Mouse (Mus musculus) mouse embryonic stem cell (cell line): ENCODE results near the gene Antxr2.

ENCODE experiments used
- in situ Hi-C, 2 experiments: fragments of 300-500 bp; cut with MboI; formaldehyde crosslinking; loops; 1 replicate in 1 of 2; 3 replicates in 1 of 2; pipeline ENCODE4 v1.14.3; 2019 to 2020; ENCODE audit warnings: low sequenced_read_pairs in 2 of 2, low pct_unique_long_range_greater_than_20kb in 1 of 2, mixed read lengths in 1 of 2; ENCODE audit not compliant: unreplicated experiment in 1 of 2

Gene Antxr2

GRCm38 (mm10) chr5:98030902-98031641, at the start of gene Antxr2:
Gene Antxr2 (minus strand): TSS chr5:98031043.
- in situ Hi-C loops = no loop called here

- in situ Hi-C loops = no loop called here
Measured at GRCm38 (mm10) chr5:98076612-98077011, 45.8 kb upstream of the Antxr2 start.

- in situ Hi-C loops = no loop called here
Measured at GRCm38 (mm10) chr5:98069191-98069590, 38.3 kb upstream of the Antxr2 start.

GRCm38 (mm10) chr5:98055275-98055674, 24.4 kb upstream of the Antxr2 start:
- in situ Hi-C loops = no loop called here

GRCm38 (mm10) chr5:98054834-98055233, 24.0 kb upstream of the Antxr2 start:
- in situ Hi-C loops = no loop called here

GRCm38 (mm10) chr5:98034928-98035327, 4.1 kb upstream of the Antxr2 start:
- in situ Hi-C loops = no loop called here

GRCm38 (mm10) chr5:98034207-98034606, 3.4 kb upstream of the Antxr2 start:
- in situ Hi-C loops = no loop called here

- in situ Hi-C loops = no loop called here
Measured at GRCm38 (mm10) chr5:98032803-98033420, 2.1 kb upstream of the Antxr2 start.

- in situ Hi-C loops = no loop called here
Measured at GRCm38 (mm10) chr5:98030091-98030901, 547 bp downstream of the Antxr2 start.

- in situ Hi-C loops = no loop called here
Measured at GRCm38 (mm10) chr5:98027688-98028389, 3.0 kb downstream of the Antxr2 start.

GRCm38 (mm10) chr5:98025921-98026320, 4.9 kb downstream of the Antxr2 start:
- in situ Hi-C loops = no loop called here

- in situ Hi-C loops = no loop called here
Measured at GRCm38 (mm10) chr5:98024545-98024944, 6.3 kb downstream of the Antxr2 start.

GRCm38 (mm10) chr5:98021518-98021917, 9.3 kb downstream of the Antxr2 start:
- in situ Hi-C loops = no loop called here

GRCm38 (mm10) chr5:98020658-98021057, 10.2 kb downstream of the Antxr2 start:
- in situ Hi-C loops = no loop called here

- in situ Hi-C loops = no loop called here
Measured at GRCm38 (mm10) chr5:98019396-98019795, 11.4 kb downstream of the Antxr2 start.

GRCm38 (mm10) chr5:98018162-98018561, 12.7 kb downstream of the Antxr2 start:
- in situ Hi-C loops = no loop called here

GRCm38 (mm10) chr5:98016247-98017203, 14.3 kb downstream of the Antxr2 start:
- in situ Hi-C loops = no loop called here

- in situ Hi-C loops = no loop called here
Measured at GRCm38 (mm10) chr5:98005751-98006150, 25.1 kb downstream of the Antxr2 start.
